Mouse (Mus musculus): Measurements from ENCODE around the gene Lats1. TPM values are rescaled to one million over a fixed set of nuclear protein-coding genes. Genes with fewer than 3 reads are reported as not detected.

The Lats1 gene
- polyA plus RNA-seq (2015; fragmentation: Nextera tagmentation; extraction: Ambion mirVana): 3.0 and 3.1 TPM in 2 replicates

DNA sequence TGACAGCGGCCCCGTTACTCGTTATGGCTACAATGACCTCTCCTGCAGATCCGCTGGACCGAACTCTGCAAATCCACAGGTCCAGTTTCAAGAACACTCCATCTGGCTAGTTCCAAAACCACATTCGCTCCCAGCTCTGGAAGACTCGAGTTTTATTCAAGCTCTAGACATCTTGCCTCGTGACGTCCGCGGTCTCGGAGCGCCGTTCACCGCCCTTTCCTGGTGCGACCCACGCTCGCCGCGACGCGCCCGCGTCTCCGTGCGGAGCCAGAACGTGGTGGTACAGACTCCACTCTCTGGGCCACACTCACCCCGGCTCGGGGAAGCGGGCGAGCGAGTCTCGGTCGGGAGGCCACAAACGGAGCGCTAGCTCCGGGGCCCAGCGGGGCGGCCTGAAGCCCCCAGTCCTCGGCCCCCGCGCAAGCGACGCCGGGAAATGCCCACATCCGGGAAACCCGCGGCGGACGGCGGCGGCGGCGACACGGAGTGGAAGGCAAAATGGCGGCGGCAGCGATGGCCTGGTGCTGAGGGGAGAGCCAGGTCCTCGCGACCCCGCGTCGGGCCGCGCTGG, at the start of gene Lats1, which contains the start of gene Pcmt1:
Gene Lats1, plus strand, starts transcription at position 484 of the 571 bp plus-strand sequence.
Gene Pcmt1, minus strand, starts transcription at position 406 of the 571 bp plus-strand sequence.
- peak within 1 kb of the TSS; percentile 98 for H3K27ac ChIP-seq (replicated peaks)
- H3K9ac ChIP-seq: peak within 1 kb of the TSS; percentile 100
- H3K36me3 ChIP-seq: peaks cover 39% of the 10 kb centered on the region
- peak within 1 kb of the TSS; percentile 87 for H3K4me2 ChIP-seq
- WGBS: under 1% methylated on average over 63 of the region's 65 CpGs
- peak; percentile 66 for ATAC-seq (ENCODE audit: extremely low read depth, insufficient number of reproducible peaks, low FRiP score, low TSS enrichment)
- H3K4me1 ChIP-seq: peaks cover 49% of the 10 kb centered on the region
- no peaks in the 10 kb centered on the region for H3K27me3 ChIP-seq (replicated peaks)
- no peaks in the 10 kb centered on the region for H3K9me3 ChIP-seq
- H3K4me3 ChIP-seq: peak within 1 kb of the TSS; percentile 95

DNA sequence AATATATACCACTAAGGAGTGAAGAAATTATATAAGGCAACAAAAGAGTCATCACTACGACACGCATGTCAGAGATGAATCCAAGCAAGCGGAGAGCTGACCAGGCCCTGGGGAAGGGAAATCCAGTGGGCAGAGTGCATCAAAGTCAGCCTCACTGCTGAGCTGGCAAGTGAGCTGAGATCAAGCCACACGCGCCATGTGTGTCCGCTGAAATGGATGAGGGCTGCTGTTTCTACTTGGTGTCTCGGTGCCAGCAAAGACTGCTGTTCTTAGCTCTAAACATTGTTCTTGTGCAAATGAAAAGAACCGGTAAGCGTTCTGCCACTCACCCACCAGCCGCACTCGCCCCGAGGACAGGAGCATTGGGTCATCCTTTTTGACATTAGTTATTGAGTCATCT, 40.6 kb upstream of the Lats1 start:
- Histone ChIP-seq H3K27ac (replicated peaks) (no peak overlapping the region), H3K36me3 (peaks cover 83% of the 10 kb centered on the region), H3K27me3 (replicated peaks) (no peaks in the 10 kb centered on the region), H3K4me1 (no peaks in the 10 kb centered on the region), H3K4me3 (no peak overlapping the region), H3K9ac (no peak overlapping the region), H3K9me3 (no peaks in the 10 kb centered on the region), H3K4me2 (no peak overlapping the region)
- WGBS: 96% methylated on average over 12 of the region's 12 CpGs
- ATAC-seq (ENCODE audit: extremely low read depth, insufficient number of reproducible peaks, low FRiP score, low TSS enrichment): no peak

DNA sequence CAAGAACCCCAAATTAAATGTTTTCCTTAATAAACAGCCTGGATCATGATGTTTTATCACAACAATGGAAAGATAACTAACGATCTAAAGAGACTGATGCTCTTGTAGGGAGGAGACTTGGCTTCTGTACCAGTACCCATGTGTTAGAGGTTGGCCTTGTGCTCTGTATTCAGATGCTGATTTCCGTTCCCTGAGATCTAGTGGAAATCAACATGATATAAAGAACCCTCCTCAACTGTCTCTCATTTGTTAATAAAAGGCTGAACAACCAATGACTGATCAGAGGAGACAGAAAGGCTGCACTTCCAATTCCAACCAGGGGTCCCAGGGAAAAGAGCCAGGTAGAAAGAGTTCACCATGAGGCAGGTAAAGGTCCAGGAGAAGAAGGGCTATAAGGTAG, 35.1 kb upstream of the Lats1 start:
- WGBS: 88% methylated on average over 2 of the region's 2 CpGs
- H3K9ac ChIP-seq: no peak overlapping the region
- H3K4me3 ChIP-seq: no peak overlapping the region
- no peaks in the 10 kb centered on the region for H3K27me3 ChIP-seq (replicated peaks)
- ATAC-seq (ENCODE audit: extremely low read depth, insufficient number of reproducible peaks, low FRiP score, low TSS enrichment): no peak
- H3K27ac ChIP-seq (replicated peaks): no peak overlapping the region
- H3K4me1 ChIP-seq: peaks cover 9% of the 10 kb centered on the region
- no peaks in the 10 kb centered on the region for H3K9me3 ChIP-seq
- no peak overlapping the region for H3K4me2 ChIP-seq
- H3K36me3 ChIP-seq: peaks cover 68% of the 10 kb centered on the region

DNA sequence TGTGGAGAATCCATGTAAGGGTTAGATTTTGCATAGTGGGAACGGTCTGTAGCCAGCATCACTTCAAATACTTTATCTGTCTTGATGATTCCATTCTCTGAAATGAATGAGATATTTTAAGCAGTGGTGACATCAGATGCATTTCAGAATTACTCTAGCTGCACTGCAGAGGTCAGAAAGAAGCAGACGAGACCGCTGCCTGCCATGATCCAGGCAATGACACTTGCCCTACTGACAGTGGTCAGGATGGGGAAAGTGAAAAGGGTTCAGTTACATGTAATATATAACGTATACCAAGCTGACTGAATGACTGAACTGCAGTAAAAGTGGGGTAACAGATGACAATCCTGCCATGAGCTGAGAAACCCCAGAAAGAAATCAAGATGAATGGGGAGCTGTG, 32.0 kb upstream of the Lats1 start:
- H3K27ac ChIP-seq (replicated peaks): peak overlapping the region; percentile 63
- 56% methylated on average over 4 of the region's 4 CpGs for WGBS
- ATAC-seq (ENCODE audit: extremely low read depth, insufficient number of reproducible peaks, low FRiP score, low TSS enrichment): no peak

DNA sequence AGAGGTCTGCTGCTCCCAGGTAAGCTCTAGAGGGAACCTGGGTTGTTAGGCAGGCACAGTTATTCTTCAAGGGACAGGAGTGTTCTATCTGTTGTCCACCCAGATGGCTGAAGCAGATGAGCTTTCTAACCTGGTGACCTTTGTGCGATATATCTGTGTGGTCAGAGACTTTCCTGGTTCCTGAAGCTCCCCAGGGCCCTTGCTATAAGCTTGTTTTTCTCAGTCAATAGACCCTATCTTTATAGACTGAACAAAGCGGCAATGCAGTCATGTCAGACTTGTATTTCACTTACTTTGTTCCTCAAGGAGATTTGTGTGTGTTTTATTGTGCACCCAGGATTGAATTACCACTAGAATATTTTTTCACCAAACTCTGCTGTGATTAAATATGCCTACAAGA, 30.0 kb upstream of the Lats1 start:
- Histone ChIP-seq H3K27ac (replicated peaks) (no peak overlapping the region), H3K27me3 (replicated peaks) (no peaks in the 10 kb centered on the region), H3K4me3 (no peak overlapping the region), H3K9me3 (no peaks in the 10 kb centered on the region), H3K9ac (no peak overlapping the region), H3K4me1 (peaks cover 13% of the 10 kb centered on the region), H3K36me3 (peaks cover 25% of the 10 kb centered on the region), H3K4me2 (no peak overlapping the region)
- 86% methylated on average over 2 of the region's 2 CpGs for WGBS
- no peak for ATAC-seq (ENCODE audit: extremely low read depth, insufficient number of reproducible peaks, low FRiP score, low TSS enrichment)

More for the DNA sequence above, 32.0 kb upstream of the Lats1 start:
- Histone ChIP-seq H3K4me2 (no peak overlapping the region), H3K9me3 (no peaks in the 10 kb centered on the region), H3K4me3 (no peak overlapping the region), H3K9ac (0 out of 2 replicates have a peak overlapping the region, but pooled peaks have one; percentile 24), H3K4me1 (peaks cover 10% of the 10 kb centered on the region), H3K27me3 (replicated peaks) (no peaks in the 10 kb centered on the region), H3K36me3 (peaks cover 39% of the 10 kb centered on the region)

- H3K4me2 ChIP-seq: peak overlapping the region; percentile 94
- peak; percentile 68 for ATAC-seq (ENCODE audit: extremely low read depth, insufficient number of reproducible peaks, low FRiP score, low TSS enrichment)
- under 1% methylated on average over 44 of the region's 44 CpGs for WGBS
These were observed 18.4 kb upstream of the Lats1 start for GRCm38 (mm10) chr10:7662471-7663141.

GRCm38 (mm10) chr10:7663159-7664026, 17.6 kb upstream of the Lats1 start:
- Histone ChIP-seq H3K4me3 (peak overlapping the region; percentile 79), H3K27me3 (replicated peaks) (no peaks in the 10 kb centered on the region), H3K4me2 (peak overlapping the region; percentile 94), H3K9me3 (no peaks in the 10 kb centered on the region), H3K4me1 (peaks cover 30% of the 10 kb centered on the region), H3K9ac (peak overlapping the region; percentile 93), H3K27ac (replicated peaks) (peak overlapping the region; percentile 93), H3K36me3 (no peaks in the 10 kb centered on the region)
- under 1% methylated on average over 64 of the region's 64 CpGs for WGBS
- peak; percentile 89 for ATAC-seq (ENCODE audit: extremely low read depth, insufficient number of reproducible peaks, low FRiP score, low TSS enrichment)

More at GRCm38 (mm10) chr10:7662471-7663141, 18.4 kb upstream of the Lats1 start:
- Histone ChIP-seq H3K27ac (replicated peaks) (peak overlapping the region; percentile 93), H3K36me3 (no peaks in the 10 kb centered on the region), H3K27me3 (replicated peaks) (no peaks in the 10 kb centered on the region), H3K9me3 (no peaks in the 10 kb centered on the region), H3K4me1 (peaks cover 24% of the 10 kb centered on the region), H3K4me3 (peak overlapping the region; percentile 79), H3K9ac (peak overlapping the region; percentile 93)

DNA sequence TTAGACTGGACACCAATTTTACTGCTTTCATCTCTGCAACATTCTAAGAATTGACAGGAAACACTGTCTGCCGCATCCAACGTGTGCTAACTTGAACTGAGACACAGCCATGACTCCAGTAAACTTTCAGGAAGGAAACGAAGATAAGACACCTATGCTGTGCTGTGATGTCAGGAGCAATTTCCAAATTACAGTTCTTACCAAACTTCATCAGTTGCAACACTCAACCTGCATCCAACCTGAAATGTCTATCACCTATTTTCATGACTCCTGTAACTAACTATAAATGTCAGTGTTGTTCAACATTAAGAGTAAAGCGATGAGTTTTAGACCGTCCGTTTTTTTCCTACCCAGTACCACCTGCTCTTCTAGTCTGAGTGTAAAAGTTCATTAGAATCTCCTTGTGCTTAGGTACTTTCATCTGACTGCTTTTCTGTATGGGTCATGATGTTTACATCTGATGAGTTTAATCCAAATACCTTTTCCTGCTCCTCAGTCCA, 16.9 kb upstream of the Lats1 start:
- ATAC-seq (ENCODE audit: extremely low read depth, insufficient number of reproducible peaks, low FRiP score, low TSS enrichment): no peak
- Histone ChIP-seq H3K4me1 (peaks cover 33% of the 10 kb centered on the region), H3K27ac (replicated peaks) (peak overlapping the region; percentile 93), H3K4me2 (peak overlapping the region; percentile 94), H3K4me3 (peak overlapping the region; percentile 79), H3K27me3 (replicated peaks) (no peaks in the 10 kb centered on the region), H3K9me3 (no peaks in the 10 kb centered on the region), H3K9ac (peak overlapping the region; percentile 93), H3K36me3 (no peaks in the 10 kb centered on the region)
- 52% methylated on average over 6 of the region's 6 CpGs for WGBS

DNA sequence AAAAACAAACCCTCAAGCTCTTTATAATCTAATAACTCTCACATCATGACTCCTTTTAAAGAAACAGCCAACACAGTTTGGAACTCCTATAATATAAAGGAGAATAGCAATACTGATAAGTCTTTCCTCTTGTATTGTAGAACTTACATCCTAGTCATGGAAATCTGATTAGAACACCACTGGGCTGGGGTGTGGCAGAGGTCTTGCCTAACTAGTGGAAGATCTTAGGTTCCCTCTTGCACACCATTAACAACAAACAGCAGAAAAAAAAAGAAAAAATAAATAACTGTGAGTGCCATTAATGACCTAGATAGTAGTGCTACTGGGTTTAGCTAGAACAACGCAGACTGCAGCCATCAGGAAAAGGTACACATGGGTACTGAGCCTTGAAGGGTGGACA, 16.1 kb upstream of the Lats1 start:
- Histone ChIP-seq H3K9me3 (no peaks in the 10 kb centered on the region), H3K4me2 (no peak overlapping the region), H3K36me3 (peaks cover 7% of the 10 kb centered on the region), H3K9ac (no peak overlapping the region), H3K27me3 (replicated peaks) (no peaks in the 10 kb centered on the region), H3K27ac (replicated peaks) (no peak overlapping the region), H3K4me1 (peaks cover 27% of the 10 kb centered on the region), H3K4me3 (no peak overlapping the region)
- no peak for ATAC-seq (ENCODE audit: extremely low read depth, insufficient number of reproducible peaks, low FRiP score, low TSS enrichment)
- WGBS: 89% methylated on average over 1 of the region's 1 CpGs

DNA sequence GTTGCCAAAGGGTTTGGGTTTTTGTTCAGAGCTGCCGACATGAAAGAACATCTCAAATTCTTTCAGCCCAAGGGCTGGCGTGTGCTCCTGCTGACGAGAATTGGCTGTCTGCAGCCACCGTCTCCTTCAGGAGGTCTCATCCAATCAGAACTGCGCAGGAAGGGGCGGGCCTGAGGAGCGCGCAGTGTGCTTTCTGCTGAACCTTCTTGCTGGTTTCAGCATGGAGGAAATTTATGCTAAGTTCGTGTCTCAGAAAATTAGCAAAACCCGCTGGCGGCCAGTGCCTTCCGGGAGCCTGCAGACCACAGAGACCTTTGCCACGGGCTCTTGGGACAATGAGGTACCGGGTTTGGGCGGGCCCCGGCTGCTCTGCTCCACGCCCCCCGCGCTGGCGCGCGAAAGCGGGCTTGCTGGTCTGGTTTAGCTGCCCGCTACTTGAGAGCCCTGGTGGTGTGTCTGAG, 13.6 kb upstream of the Lats1 start, which contains the start of gene Nup43:
Gene Nup43, plus strand, starts transcription at position 162 of the 461 bp plus-strand sequence.
- Histone ChIP-seq H3K4me3 (peak within 1 kb of the TSS; percentile 92), H3K27ac (replicated peaks) (peak within 1 kb of the TSS; percentile 84), H3K36me3 (peaks cover 28% of the 10 kb centered on the region), H3K4me1 (peaks cover 18% of the 10 kb centered on the region), H3K9me3 (no peaks in the 10 kb centered on the region), H3K27me3 (replicated peaks) (no peaks in the 10 kb centered on the region), H3K9ac (peak within 1 kb of the TSS; percentile 90), H3K4me2 (peak within 1 kb of the TSS; percentile 90)
- ATAC-seq (ENCODE audit: extremely low read depth, insufficient number of reproducible peaks, low FRiP score, low TSS enrichment): peak; percentile 58; the same call in 1 of the 2 replicates
- WGBS: under 1% methylated on average over 24 of the region's 24 CpGs

GRCm38 (mm10) chr10:7673673-7674072, 7.3 kb upstream of the Lats1 start:
- H3K4me2 ChIP-seq: no peak overlapping the region
- WGBS: 59% methylated on average over 1 of the region's 1 CpGs
- ATAC-seq (ENCODE audit: extremely low read depth, insufficient number of reproducible peaks, low FRiP score, low TSS enrichment): no peak
- H3K36me3 ChIP-seq: peaks cover 82% of the 10 kb centered on the region
- peaks cover 7% of the 10 kb centered on the region for H3K4me1 ChIP-seq
- no peaks in the 10 kb centered on the region for H3K9me3 ChIP-seq
- H3K27ac ChIP-seq (replicated peaks): no peak overlapping the region
- H3K4me3 ChIP-seq: no peak overlapping the region
- H3K27me3 ChIP-seq (replicated peaks): no peaks in the 10 kb centered on the region
- H3K9ac ChIP-seq: no peak overlapping the region
